Mouse (Mus musculus) adrenal gland, postnatal 14 days (tissue): ENCODE data around the gene Tlr12. TPM values are rescaled to one million over a fixed set of nuclear protein-coding genes. Genes with fewer than 3 reads are reported as not detected.
"Not testable (repeated sequence)": the region's sequence is repeated elsewhere in the genome, so short reads cannot be mapped to it uniquely, and the experiment has no call there.

Experiments used
- DNase-seq: peaks from one replicate; pipeline ENCODE4 v3.0.0; 2021; ENCODE audit warnings: mixed read lengths
- long read RNA-seq, 2 experiments: library from polyadenylated mRNA; stranded (forward); transcript quantifications; one replicate each; pipeline ENCODE4 v2.0.0; 2021
- total RNA-seq: library from RNA; stranded (reverse); gene quantifications from 2 replicates; pipeline ENCODE4 v1.2.3, GENCODE M21; 2021

Gene Tlr12
- total RNA-seq, result 0.48 and 0.98 TPM in 2 replicates
- long read RNA-seq, experiment 1, partial matches to known transcripts, result 0 of 1 reads
- long read RNA-seq, experiment 1, other reads (novel, unspliced or antisense), result 0 of 1 reads
- long read RNA-seq, experiment 2, result 0 reads

GRCm38 (mm10) chr4:128618246-128618911 is at the start of gene Tlr12:
Gene Tlr12 (minus strand): TSS chr4:128618619.
- peak; percentile 25 for DNase-seq

DNA sequence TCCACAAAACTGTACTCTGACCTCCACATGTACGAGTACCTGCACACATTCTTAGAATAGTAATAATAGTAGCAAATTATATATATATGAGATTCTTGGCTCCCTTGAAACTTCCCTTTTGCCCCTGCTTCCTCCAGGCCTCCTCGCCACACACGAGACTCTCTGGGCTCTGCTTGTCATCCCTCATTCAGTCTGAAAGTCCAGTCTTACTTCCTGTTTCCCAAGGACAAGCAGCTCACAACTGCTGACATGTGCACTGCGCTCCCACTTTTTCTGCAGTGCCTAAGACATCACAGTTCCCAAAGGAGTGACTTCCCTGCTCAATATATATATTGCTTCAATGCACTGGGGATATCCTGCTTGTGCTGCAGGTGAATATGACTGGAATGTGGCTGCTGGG is 48.8 kb upstream of the Tlr12 start:
- DNase-seq, result not testable (repeated sequence)

- not testable (repeated sequence) for DNase-seq
These were observed 47.9 kb upstream of the Tlr12 start for GRCm38 (mm10) chr4:128666362-128666761.

GRCm38 (mm10) chr4:128664002-128664401 is 45.6 kb upstream of the Tlr12 start:
- no peak for DNase-seq

- no peak for DNase-seq
These were observed 42.6 kb upstream of the Tlr12 start for GRCm38 (mm10) chr4:128661063-128661462.

DNA sequence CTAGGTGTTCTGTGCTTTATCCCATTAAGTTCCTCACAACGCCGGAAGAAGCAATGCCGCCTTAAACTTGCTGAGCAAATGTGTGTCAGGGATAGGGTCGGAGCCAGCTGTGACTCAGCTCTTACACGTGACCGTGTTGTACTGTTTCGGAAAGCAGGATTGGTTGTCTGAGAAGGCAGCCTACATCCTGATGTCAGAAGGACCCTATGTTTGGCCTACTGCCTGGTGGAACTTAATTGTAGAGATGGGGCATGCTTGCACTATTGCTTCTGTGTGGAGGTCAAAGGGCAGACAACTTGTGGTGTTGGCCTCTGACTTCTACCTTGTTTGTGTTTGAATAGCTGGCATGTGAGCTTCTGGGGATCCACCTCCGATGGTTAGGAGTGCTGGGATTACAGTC is 41.8 kb upstream of the Tlr12 start:
- peak; percentile 47 for DNase-seq

- DNase-seq, result no peak
These were observed 37.0 kb upstream of the Tlr12 start for GRCm38 (mm10) chr4:128655446-128655845.

GRCm38 (mm10) chr4:128654505-128655381 is 36.3 kb upstream of the Tlr12 start, which contains the start of gene Phc2:
Gene Phc2 (plus strand): TSS chr4:128654702.
- DNase-seq, result peak; percentile 97

- peak; percentile 68 for DNase-seq
These were observed 34.3 kb upstream of the Tlr12 start for GRCm38 (mm10) chr4:128652584-128653298.

GRCm38 (mm10) chr4:128651530-128651929 is 33.1 kb upstream of the Tlr12 start:
- no peak for DNase-seq

GRCm38 (mm10) chr4:128648567-128649255 is 30.3 kb upstream of the Tlr12 start:
- no peak for DNase-seq

GRCm38 (mm10) chr4:128646762-128647161 is 28.3 kb upstream of the Tlr12 start:
- DNase-seq, result no peak

DNA sequence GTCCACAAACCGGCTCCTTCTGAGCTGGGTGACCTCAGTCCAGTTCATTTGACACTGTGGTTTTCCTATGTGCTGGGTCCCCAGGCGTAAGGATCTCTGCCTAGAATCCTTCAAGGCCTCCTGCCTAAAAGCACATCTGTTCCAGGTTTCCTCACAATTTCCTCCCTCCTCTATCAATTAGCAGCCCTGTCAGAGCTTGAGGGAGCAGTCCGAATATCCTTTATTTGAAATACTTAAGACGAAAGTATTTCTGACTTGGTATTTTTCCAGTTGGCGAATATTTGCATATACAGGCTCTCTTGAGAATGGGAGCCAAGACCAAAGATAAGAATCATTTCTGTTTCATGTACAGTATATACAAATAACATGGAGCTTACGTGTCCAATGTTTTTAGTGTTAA is 27.5 kb upstream of the Tlr12 start:
- DNase-seq, result no peak

DNA sequence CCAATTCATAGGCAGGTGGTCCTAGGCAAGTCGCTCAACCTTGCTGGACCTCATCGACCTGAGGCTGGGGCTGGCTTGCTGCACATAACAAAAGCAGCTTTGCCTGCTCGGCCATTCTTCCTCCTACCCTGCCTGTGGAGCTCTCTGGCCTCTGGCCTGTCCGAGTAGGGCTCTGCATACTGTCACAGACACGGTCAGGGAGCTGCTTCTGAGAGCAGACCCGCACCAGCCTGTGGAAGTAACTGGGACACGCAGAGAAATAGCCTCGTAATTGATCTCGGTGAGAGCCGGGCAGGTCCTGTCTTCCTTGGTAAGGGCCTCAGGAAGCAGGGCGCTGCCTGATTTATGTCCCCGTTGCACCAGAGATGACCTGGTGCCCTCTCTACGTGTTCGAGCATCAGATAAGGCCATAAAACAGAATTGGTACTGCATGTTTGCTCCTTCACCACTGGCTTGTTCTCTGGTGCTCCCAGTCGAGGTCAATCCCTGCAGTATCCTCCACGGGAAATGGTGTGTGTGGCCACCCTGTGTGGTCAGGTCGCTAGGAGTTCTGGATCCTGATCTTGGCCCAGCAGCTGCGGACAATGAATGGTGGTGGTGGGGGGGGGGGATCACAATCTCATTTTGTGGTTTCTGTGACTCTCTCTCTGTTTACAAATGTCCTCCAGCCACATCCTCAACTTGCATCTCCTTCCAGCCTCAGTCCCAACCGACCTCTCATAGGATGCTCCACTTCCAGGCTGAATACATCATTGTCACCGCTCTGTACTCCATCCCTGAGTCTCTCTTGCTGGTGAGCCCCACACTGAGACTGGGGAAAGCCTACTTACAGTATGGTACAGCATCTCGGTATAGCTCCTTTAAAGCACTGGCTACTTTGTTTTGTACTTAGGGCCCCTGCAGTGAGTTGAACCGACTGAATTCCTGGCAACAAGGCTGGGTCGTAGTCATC is 23.6 kb upstream of the Tlr12 start:
- DNase-seq, result no peak

DNA sequence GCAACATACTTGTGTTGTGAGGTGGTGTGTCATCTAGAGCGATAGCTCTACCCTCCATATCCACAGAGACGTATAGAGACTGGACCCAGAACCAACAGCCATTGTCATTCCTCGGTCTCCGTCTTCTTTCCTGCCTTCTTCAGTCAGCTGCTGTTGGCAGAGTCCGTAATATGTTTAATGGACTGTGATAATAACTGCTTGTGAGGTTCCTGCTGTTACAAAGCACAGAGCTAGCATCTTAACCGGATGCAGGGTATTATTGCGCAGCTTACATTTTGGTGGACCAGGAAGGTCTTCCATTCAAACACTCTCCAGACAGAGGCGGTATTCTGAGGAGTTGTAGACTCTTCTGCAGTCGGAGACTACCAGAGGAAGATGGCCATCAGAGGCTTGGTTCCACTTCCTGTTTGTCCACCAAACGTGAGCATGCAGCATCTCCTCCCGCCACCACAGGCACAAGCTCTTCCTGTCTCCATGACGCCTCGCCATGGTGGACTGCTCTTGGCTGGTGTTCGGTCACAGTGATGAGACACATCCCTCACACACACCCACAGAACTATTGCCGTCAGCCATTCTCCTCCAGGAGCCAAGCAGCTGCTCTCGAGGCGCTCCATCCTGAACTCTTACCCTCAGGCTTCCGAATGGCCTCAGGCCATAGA is 20.0 kb upstream of the Tlr12 start:
- no peak for DNase-seq

DNA sequence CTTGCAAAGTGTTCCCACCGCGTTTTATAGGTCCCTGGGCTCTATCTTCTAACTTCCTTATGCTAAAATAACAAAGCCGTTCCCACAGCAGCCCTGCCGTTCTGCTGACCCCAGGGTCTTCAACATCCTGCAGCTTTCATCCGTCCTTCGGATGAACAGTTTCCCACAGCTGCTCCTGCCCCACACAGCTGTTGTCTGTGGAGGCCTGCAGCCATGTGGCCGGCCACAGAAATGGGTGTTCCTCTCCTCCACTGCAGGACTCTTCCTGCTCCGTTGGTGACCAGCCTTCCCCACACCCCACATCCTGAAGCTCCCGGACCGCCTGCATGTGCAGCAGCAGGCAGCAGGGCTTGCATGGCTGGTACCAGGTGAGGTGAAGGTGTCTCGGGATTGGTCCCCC is 18.8 kb upstream of the Tlr12 start:
- DNase-seq, result no peak

DNA sequence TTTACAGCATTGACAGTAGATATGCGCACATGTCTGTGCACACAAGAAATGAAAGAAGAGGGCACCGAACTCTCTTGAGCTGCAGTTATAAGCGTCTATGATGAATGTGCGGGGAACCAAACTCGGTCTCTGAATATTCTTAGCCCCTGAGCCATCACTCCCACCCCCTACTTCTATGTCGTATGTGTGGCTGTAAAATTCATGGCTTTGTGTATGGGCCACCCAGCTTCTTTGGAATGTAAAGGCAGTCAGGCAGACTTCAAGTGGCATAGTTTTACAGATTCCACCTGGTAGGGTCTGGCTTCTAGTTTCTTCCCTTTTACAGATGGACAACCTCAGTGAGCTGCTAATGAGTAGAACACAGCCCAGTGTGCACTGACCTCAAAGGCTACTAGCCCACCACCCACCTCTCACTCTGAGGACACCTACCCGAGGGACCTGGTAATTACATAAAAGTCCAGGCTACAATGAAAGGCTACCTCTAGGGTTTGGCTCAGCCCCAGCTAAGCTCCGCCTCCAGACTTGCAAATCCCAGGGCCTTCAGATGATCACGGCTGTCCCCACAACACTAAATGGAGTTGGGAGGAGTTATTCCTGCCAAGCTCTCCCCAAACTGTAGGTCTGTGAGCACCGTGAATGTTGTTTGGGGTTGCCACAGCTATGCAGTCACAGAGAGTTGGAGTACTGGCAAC is 17.6 kb upstream of the Tlr12 start:
- peak; percentile 60 for DNase-seq

- peak; percentile 50 for DNase-seq
These were observed 17.0 kb upstream of the Tlr12 start for GRCm38 (mm10) chr4:128635451-128635850.

DNA sequence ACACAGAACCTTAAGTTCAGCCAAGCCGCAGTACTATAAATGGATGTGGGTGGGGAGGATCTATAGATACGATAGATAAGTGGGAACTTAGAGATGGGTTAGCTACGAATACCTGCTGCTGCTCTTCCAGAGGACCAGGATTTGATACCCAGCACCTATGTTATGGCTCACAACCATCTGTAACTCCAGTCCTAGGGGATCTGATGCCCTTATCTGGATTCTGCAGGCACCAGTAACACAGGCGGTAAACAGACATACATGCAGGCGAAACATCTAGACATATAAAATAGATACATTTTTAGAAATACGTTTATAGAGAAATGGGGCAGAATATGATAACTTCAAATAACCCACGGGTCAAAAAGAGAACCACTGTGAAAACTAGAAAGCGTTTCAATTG is 2.7 kb upstream of the Tlr12 start:
- DNase-seq, result no peak

DNA sequence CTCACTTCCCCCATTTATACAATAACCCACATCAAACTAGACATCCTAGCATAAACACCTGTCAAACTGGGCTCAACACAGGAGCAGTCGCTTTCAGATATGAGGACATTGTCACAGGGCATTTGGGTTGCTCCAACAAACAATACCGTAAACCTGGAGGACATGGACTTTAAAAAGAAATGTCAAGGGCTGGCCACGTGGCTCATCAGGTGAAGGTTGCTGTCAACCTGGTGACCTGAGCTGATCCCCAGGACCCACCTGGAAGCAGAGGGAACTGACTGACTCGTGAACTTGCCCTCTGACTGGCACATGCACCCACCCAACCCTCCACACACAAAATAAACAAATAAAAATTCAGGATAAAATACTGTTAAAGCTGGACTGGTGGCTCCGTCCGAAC is 2.2 kb upstream of the Tlr12 start:
- no peak for DNase-seq
